Mouse (Mus musculus): ENCODE data around the gene Rgs3.

Gene Rgs3

DNA sequence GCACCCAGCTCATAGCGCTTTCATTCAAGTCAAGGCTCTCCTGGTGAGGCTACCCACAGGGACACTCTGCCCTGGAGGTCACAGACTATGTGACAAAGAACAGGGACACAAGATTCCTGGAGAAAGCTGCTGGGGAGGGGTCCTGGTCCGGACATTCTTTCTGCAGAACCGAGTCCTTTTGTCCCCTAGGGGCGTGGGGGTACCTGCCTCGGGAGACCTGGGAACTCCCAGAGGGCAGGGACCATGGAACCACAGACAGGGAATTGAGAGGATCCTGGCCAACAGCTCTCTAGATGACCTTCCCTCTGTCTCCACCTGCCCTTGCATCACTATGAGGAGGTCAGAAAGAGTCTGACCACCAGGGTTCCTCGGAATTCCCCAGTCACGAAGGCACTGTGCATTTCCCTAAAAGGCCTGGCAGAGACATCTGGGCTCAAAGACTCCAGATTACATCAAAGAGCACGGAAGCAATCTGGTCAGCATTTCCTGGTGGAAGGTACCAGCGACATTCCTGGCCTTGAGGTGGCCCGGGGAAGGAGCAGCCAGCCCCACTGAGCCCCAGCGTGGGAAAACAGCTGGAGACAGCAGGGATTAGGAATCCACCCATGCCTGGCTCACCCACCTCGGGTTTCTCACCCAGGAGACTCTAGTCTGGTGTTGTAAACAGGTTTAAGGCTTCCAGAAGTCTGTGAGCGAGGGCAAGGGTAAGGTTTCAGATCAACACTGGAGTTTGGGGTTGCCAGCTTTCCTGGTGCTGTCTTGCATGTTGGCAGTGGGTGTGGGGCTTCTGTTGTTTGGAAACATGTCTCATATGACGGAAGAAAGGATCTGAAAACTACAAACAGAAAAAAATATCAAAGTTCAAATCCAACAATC, 183.5 kb downstream of the Rgs3 start:
- DNase-seq (ENCODE audit: low read depth) = no peak

DNA sequence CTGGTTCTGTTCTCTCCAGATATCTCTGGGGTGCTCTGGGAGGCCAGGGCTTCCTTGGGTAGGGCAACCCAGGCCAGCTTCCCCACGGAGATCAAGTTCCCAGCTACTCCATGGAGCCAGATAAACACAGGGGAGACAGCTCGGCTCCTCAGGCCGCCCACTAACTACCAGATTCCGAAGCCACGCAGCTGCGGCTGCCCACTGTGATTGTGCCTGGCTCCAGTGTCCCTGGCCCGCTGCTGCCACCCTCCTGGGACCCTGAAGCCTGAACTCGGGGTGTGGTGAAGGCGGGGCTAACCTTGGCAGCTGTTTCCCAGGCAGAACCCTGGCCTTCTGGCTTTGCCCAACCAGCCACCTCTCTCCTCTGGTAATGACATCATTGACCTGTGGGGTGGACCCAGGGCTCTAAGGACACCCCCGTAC, 184.9 kb downstream of the Rgs3 start:
- DNase-seq (ENCODE audit: low read depth) = no peak

DNA sequence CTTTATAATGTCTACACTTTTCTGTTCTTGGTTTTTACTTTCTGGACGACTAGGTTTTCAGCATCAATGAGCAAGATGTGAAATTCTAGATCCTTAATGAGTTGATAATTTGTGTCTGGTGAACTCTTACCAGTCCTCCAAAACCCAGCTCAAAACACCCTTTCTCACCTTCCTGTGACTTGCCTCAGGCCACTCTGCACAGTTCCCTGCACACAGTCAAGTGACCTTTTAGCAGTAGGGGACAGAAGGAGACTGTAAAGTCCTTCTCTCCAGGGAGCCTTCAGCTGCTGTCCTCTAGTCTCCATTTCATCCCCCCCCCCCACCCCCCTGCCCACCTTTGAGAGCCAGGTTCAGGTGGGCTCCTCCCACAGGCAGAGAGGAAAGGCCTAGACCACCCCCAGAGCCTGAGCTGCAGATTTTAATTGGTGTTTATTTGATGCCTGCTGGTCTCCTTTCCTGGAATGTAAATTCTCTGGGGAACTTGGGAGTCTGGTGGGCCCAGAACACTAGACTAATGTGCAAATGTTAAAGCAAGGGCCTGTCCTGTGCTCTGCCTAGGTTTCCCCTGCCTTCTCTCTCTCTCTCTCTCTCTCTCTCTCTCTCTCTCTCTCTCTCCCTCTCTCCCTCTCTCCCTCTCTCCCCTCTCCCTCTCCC, 185.5 kb downstream of the Rgs3 start:
- no peak for DNase-seq (ENCODE audit: low read depth)

All from induced T-regulatory cell, adult 2 months (primary cell).